Mouse (Mus musculus) megakaryocyte progenitor cell, adult 5-6 weeks (primary cell): ENCODE measurements at regions not wholly inside any gene's neighbourhood (a gene's known extent, or its start where the extent isn't known, plus 50 kb on each side); places are given as distances from the start of the nearest gene placed in this dataset.
A peak's percentile ranks its signal among the peaks of the same experiment; 100 is the strongest.

Source experiments
- ATAC-seq: replicated peaks from 2 replicates; pipeline ENCODE4 v1.8.0; 2016; ENCODE audit warnings: mild to moderate bottlenecking, moderate TSS enrichment, inconsistent platforms; ENCODE audit not compliant: poor library complexity

DNA sequence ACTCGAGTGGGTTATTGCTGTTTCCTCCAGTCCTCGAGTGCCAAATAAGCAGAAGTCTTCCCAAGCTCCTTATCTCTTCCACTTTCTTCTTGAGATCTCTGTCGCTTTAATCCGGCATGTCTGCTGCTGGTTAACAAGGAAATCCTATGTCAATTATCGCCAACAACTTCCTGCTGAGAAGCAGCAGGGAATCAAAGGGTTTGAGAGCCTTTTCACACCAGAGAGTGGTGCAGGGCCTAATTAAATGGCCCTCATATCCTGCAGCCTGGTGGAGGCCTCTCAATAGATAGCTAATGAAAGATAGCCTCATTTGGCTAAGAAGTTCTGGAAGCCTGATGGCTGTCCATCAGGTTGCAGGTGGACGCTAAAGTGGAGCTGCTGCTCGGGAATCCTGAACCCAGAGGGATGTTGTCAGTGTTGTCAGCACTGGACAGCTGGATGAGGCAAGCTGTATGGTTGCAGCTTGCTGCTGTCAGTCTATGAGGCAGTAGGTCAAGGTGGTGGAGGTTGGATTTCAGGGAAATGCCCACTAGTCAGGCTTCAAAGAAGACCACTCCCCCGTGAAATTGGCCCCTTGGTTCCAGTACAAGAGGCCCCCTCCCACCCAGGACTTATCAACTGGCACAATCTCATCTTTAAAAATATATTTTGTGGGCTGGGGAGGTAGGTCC, 225.5 kb downstream of the Rab11fip2 start:
- ATAC-seq: no peak

DNA sequence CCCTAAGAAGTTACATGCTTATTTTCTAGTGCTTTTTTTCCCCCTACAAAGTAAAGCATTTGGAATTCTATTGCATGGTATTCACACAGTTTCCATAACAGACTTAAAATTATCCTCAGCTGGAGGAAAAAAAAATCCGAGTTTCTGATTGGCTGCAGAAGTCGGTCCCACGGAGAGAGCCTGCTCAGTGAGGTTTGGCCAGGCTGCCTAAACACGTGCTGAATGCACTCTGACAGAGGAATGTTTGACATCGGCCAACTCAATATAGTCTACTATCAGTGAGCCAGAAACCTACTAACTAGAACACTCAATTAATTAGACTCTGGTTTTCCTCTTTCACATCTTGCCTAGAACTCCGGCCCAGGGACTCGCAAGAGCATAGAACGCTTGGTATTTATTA, 204.9 kb downstream of the Rab11fip2 start:
- ATAC-seq: no peak

DNA sequence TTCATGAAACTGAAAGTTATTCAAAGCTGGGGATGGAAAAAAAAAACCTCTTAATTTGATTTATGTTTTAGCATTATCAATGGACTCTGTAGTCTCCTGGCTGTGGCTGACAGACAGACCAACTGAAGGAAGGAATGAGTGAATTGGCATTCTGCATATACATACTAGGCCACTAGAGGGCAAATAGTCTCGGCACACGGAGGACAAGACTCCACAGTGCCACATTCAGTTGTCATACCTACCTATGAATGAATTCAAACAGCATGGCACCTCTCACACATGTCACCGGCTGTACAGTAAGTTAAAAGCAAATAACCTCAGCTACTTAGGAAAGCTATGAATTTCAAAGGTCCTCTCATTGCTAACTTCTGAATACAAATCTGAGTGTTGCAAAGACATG, 200.5 kb downstream of the Rab11fip2 start:
- peak; percentile 83 for ATAC-seq

DNA sequence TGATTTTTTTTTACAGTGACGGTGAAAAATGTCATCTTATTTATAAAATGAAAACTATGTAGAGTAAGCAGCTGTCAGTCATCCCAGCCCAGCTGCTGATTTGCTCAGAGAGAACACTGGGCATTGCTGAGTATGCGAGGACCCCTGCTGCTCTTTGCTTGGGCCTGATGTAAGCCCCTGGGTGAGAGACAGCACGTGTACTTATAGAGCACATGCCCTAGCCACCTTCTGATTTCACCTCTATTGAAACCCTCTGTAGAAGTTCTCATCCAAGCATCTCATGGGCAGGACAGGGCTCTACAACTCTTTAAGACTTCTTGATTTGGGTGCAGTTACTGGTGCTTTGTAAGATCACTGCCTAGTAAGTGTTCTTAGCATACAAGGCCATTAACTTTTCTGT, 182.2 kb downstream of the Rab11fip2 start:
- ATAC-seq: no peak

DNA sequence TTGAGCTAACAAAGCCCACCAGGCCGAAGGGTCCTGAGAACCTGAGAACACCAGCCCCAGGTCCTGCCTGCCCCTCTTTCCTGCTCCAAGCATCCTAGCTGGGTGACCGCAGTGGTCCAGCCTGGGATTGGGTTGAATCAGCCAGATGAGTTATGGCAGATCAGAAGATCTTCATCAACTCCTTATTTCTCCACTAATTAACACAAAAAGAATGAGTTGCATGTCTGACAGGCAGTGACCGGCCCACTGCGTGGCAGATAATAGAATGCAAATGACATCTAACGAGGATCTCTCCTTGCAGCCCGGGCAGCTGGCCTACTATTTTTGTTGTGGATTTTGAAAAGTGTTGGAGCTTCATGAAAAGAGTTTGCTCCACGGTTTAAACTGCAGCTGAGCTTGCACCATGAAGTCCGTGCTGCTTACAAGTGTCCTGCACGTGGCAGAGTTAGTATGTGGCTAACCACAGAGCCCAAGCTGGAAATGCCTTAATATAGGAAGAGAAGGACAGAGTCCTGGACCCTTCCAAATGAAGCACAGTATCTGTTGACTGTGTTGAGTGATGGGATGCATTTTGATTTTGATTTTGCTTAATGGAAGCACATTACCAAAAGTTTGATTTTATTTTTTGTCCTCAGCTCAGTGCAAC, 158.9 kb downstream of the Rab11fip2 start:
- ATAC-seq: no peak

DNA sequence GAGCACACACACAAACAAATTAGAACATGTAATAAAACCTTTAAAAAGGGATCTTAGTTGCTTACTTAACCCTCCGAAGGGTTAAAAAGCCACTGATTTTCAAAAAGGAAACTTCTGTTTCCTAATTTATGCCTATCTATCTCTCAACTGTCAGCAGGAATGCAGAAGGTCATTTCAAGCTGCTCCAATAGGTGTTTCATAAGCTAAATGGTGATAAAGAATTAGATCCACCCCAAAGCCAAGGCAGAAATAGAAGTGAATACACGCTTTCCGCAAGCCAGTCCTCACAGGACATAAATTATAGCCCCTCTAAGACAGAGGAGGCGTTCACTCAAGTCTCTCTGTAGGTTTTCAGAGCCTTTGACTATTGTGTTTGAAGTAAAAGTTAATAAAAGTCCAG, 112.2 kb downstream of the Rab11fip2 start:
- ATAC-seq: peak; percentile 50; the same call in 1 of the 2 replicates

DNA sequence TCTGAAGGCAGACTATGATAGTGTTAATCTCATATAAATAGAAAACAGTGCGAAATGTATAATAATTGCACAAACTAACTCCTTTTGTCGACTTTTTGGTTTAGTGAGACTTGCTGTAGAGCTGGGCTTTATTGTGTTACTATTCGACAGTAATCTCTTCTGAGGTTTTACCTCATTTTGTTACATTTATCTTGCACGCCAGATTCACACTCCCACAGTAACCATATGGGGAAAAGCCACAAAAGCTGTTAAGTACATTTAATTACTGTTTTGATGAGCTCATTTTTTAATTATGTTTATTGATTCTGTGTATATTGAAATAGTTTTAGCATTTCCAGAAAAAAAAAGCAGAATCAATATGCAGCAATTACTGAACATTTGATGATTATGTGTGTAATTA, 106.3 kb downstream of the Rab11fip2 start:
- no peak for ATAC-seq

DNA sequence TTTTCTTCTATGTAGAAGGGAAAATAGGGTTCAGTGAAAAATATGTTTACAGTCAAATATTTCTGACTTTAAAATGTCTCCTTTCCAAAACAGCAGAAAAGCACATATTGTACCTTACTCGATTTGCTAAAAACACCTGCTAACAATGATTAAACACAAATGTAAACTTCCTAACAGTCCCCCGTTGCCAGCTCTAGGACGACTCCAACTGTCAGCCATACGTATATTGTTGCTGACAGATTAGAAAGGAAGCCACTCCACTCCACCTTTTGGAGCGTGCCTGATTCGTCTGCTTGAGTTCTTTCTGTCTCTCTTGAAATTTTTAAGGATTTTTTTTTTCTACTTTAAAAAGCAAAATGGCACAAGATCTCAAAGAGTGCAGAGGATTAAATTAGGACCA, 105.8 kb downstream of the Rab11fip2 start:
- no peak for ATAC-seq

DNA sequence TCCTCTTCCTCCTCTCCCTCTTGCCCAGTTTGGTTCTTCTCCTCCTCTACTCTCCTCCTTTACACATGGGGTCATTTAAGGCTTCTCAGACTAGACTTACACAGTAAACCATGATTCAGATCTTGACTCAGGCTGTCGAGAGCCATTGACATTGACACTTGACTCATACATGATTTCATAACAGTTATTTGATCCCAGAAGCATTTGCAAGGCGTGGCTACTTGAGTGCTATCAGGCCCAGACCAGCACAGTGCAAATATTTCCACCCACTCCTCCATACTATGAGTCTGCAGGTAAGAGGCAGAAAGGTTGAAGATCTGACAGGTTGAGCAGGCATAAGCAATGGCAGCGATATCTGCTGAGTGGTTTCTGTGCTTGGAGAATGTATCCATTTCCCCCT, 99.2 kb downstream of the Rab11fip2 start:
- no peak for ATAC-seq

DNA sequence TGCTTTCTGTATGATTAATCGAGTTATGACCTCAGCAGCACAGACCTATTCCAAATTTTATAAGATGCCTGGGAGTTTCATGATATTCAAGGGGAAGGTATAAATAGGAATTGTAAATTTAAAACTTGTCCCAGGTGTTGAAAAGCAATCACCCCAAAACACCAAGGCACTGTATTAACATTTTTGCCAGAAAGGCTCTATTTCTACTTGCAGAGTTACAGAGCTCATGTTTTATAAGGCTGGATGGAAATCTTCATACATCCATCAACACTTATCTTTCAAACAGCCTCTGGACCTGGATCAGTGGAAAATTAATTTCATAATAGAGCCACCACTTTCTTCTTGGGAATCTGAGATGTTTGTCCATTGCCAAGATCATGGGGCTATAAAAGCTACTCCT, 96.6 kb downstream of the Rab11fip2 start:
- ATAC-seq: no peak

DNA sequence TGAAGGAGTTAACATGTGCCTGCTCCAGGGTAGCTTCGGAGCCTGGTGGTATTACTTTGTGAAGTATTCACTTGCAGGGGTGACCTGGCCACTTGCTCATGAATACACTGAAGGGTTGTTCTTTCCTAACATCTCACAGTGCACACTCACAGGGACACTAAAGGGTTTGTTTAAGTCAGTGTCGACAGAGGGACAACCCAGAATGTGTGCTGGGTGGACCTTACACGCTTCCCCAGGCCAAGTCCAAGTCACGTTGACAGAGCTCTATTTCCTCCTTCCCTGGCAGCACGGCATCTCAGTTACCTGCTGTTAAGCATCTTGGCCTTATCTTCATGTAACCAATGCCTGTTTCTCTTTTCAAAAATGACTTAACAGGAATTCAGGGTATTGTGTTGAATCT, 92.8 kb downstream of the Rab11fip2 start:
- no peak for ATAC-seq

DNA sequence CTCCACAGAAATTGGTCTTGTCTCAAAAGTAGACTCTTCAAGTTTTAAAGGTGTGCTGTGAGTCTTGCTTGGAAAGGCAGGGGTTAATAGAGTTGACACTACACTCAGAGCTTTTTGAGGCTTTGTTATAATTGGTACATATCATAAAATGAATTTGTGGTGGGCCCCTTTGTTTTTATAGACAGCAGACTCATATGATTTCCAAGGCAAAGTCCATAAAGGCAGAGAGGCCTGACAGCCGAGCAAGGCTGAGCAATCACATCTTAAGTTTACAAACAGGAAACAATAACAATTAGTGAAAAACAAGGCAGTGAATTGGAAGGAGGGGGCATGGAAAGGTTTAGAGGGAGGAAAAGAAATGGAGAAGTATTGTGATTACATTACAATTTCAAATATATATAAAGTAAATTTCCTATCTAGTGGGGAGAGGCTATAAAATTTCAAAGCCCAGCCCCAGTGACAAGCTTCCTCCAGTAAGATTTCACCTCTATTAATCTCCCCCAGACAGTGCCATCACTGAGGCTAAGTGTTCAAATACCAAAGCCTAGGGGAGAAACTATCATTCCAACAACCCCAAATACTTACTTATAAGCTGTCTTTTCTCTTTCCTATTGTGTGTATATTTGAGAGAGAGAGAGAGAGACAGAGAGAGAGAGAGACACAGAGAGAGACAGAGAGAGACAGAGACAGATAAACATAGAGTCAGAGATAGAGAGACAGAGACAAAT, 91.3 kb downstream of the Rab11fip2 start:
- ATAC-seq: no peak
